Mouse (Mus musculus) spleen, adult 2 months (tissue): ENCODE measurements around the gene Apoe.

Experiments used
- CTCF ChIP-seq: fragments of 200-500 bp; IDR thresholded peaks from 2 replicates; pipeline ENCODE4 v1.5.1; 2011; ENCODE audit warnings: mild to moderate bottlenecking, inconsistent platforms; ENCODE audit not compliant: insufficient read depth, insufficient read length, insufficient replicate concordance; ENCODE audit errors: extremely low read depth
- POLR2A ChIP-seq: fragments of 200-500 bp; IDR thresholded peaks from 2 replicates; pipeline ENCODE4 v1.6.1; 2011; ENCODE audit warnings: low read depth, low read length, inconsistent platforms

- no peak for TF ChIP-seq CTCF
- TF ChIP-seq POLR2A: no peak
Measured at GRCm38 (mm10) chr7:19743791-19744190, 44.8 kb upstream of the Apoe start.
